Mouse (Mus musculus) spleen, postnatal 0 days (tissue): ENCODE data around the gene A930002H24Rik. TPM values are rescaled to one million over a fixed set of nuclear protein-coding genes. Genes with fewer than 3 reads are reported as not detected.

Experiments
- polyA plus RNA-seq: library from polyadenylated mRNA; unstranded; fragments of >200 nt; fragmentation: Nextera tagmentation; extraction: Ambion mirVana; gene quantifications from 2 replicates; pipeline ENCODE4 v1.2.1, GENCODE M21; 2015

The A930002H24Rik gene
- 1.6 and 2.7 TPM in 2 replicates for polyA plus RNA-seq

DNA sequence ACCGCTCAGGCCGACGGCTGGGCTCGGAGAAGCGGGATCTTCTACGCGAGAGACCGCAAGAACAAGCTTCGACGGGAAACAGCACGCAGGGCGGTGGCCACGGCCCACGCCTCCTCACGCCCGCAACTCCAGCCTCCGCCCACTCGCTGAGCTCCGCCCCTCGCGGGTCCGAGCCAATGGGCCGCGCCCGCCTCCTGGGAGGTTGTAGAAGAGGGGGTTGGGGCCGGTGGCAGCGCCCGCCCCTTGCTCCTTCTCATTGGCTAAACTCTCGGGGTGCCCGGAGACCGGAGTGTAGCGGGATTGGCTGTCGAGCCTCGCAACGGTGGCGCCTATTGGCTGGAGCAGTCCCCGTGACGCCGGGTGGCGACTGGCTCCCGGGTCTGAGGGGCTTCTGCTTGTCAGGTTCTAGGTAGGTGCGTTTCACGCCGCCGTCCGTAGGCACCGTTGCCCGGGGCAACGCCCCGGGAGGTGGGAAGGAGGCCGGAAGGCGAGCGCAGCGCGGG, at the start of gene A930002H24Rik:
A930002H24Rik (minus strand) TSS at position 145 of the 503 bp plus-strand sequence.

DNA sequence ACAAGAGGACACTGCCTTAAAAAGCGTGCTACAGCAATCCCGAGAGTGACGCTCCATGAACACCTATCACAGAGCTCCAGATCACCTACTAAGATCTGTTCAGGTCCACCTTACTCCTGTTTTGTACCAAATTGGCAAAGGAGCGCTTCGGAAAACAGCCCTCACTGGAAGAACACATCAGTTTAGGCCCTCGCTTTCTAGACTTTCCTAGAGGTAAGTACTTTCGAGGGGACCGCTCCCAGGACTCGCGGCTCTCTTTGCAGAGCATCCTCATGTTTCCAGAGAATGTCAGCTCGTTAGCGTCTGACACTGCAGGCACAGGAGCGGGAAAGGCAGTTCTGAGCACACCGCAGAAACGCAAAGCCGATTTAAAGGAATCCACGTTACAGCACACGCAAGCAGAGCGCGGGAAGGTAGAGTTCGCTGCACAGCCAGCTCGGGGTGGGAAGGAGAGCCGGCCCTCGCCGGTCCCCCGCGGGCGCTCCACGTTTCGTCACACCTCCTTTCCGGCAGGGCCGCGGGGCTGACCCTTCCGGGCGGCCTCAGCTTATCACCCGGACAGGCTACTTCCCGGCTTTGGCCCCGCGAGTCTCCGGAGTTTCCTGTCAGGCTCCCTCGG, 470 bp downstream of the A930002H24Rik start, which contains the start of gene Fer:
Fer (plus strand) TSS at position 51 of the 619 bp plus-strand sequence.

Other genes with a start within 250 kb of the A930002H24Rik start
- gene Fer, start 729 bp downstream of the A930002H24Rik start, polyA plus RNA-seq: 10.8 and 12.5 TPM in 2 replicates